Mouse (Mus musculus) heart, adult 2 months (tissue): ENCODE data around the gene Slc25a21.

ENCODE experiments used
- CTCF ChIP-seq: fragments of 200-600 bp; IDR thresholded peaks from 2 replicates; pipeline ENCODE4 v1.8.1; 2022; ENCODE audit warnings: antibody characterized with exemption, mild to moderate bottlenecking, moderate library complexity
- EP300 ChIP-seq: fragments of 200-500 bp; IDR thresholded peaks from 2 replicates; pipeline ENCODE4 v1.6.1; 2011; ENCODE audit warnings: low read depth, low read length, control low read depth; ENCODE audit not compliant: insufficient read depth
- POLR2A ChIP-seq: fragments of 200-500 bp; IDR thresholded peaks from 2 replicates; pipeline ENCODE4 v1.6.1; 2011; ENCODE audit warnings: mild to moderate bottlenecking, low read depth, low read length, control low read depth; ENCODE audit not compliant: insufficient read depth

- no peak for TF ChIP-seq CTCF
- no peak for TF ChIP-seq POLR2A
- TF ChIP-seq EP300, result no peak
Measured at GRCm38 (mm10) chr12:57009010-57009409, 188.3 kb downstream of the Slc25a21 start.
